Comparison of ENCODE assay signal across 13 mouse cellular contexts in genomic region chrX:56462020-56462933, GRCm38 (mm10). TPM values are rescaled to one million over a fixed set of nuclear protein-coding genes. Genes with fewer than 3 reads are reported as not detected.
A peak's percentile ranks its signal among the peaks of the same experiment; 100 is the strongest.
DNase-seq lines count a peak whose midpoint lies in the region; ATAC-seq and TF ChIP-seq lines count a peak whose summit lies in the region.
"Had no signal": no experiment of that assay in that cellular context is flagged by ENCODE, and none has a peak within 500 bp of the region (broad histone marks: within the 10 kb centered on the region; RNA-seq: fewer than 3 reads in every experiment).

No protein-coding gene starts in this region.

- intact Hi-C loops in heart, postnatal 36 days (cut with DNase I) = no loop called here

- 0 out of 2 replicates have a peak overlapping the region, but pooled peaks have one; percentile 3 for H3K4me2 ChIP-seq in heart, embryonic 12.5 days
- H3K4me2 ChIP-seq in lung, embryonic 16.5 days (ENCODE audit: low read depth, low read length) = peak overlapping the region; percentile 25
- peak overlapping the region; percentile 35; the same call in 1 of the 2 replicates for H3K4me2 ChIP-seq in stomach, embryonic 16.5 days (ENCODE audit: low read depth, low read length)
- H3K4me2 ChIP-seq in forebrain, postnatal 0 days (ENCODE audit: low read depth) = no peak overlapping the region
- H3K4me2 ChIP-seq: hindbrain, embryonic 12.5 days had no signal

- no peak overlapping the region for H3K27ac ChIP-seq in heart, embryonic 12.5 days (ENCODE audit: poor library complexity, severe bottlenecking)
- H3K27ac ChIP-seq in lung, embryonic 16.5 days (ENCODE audit: low read length) = peak overlapping the region; percentile 71
- H3K27ac ChIP-seq in stomach, embryonic 16.5 days (ENCODE audit: low read length) = peak overlapping the region; percentile 77
- H3K27ac ChIP-seq in forebrain, postnatal 0 days (ENCODE audit: low read depth, low read length) = no peak overlapping the region
- H3K27ac ChIP-seq: hindbrain, embryonic 12.5 days had no signal

- H3K27me3 ChIP-seq in heart, embryonic 12.5 days (replicated peaks) = no peaks in the 10 kb centered on the region
- no peaks in the 10 kb centered on the region for H3K27me3 ChIP-seq in lung, embryonic 16.5 days (ENCODE audit: control insufficient read depth, insufficient read depth, low read depth, low read length)
- H3K27me3 ChIP-seq in stomach, embryonic 16.5 days (ENCODE audit: control insufficient read depth, insufficient read depth, low read length) = no peaks in the 10 kb centered on the region
- no peaks in the 10 kb centered on the region for H3K27me3 ChIP-seq in forebrain, postnatal 0 days (ENCODE audit: insufficient read depth, low read length)
- H3K27me3 ChIP-seq: hindbrain, embryonic 12.5 days had no signal

- WGBS in heart, embryonic 12.5 days = 59% methylated on average over 14 of the region's 14 CpGs
- WGBS in lung, adult 2 months = 42% methylated on average over 14 of the region's 14 CpGs
- 29% methylated on average over 14 of the region's 14 CpGs for WGBS in lung, embryonic 16.5 days
- 36% methylated on average over 14 of the region's 14 CpGs for WGBS in stomach, embryonic 16.5 days
- 72% methylated on average over 14 of the region's 14 CpGs for WGBS in forebrain, postnatal 0 days

- H3K9me3 ChIP-seq in heart, embryonic 12.5 days (replicated peaks) = no peaks in the 10 kb centered on the region
- H3K9me3 ChIP-seq in lung, embryonic 16.5 days (ENCODE audit: control insufficient read depth, low read length) = no peaks in the 10 kb centered on the region
- H3K9me3 ChIP-seq in stomach, embryonic 16.5 days (replicated peaks; ENCODE audit: control insufficient read depth, low read length) = no peaks in the 10 kb centered on the region
- no peaks in the 10 kb centered on the region for H3K9me3 ChIP-seq in forebrain, postnatal 0 days (ENCODE audit: low read length)
- H3K9me3 ChIP-seq: hindbrain, embryonic 12.5 days had no signal

- ATAC-seq in heart, embryonic 12.5 days (ENCODE audit: insufficient number of reproducible peaks, low FRiP score) = no peak
- peak; percentile 62 for ATAC-seq in lung, embryonic 16.5 days (ENCODE audit: low read depth)
- ATAC-seq in stomach, embryonic 16.5 days (ENCODE audit: insufficient read depth, low FRiP score) = 0 out of 2 replicates have a peak, but pooled peaks have one; percentile 29
- ATAC-seq in forebrain, postnatal 0 days = no peak

- TF ChIP-seq CTCF in lung, adult 2 months (IDR thresholded peaks at IDR 0.05; ENCODE audit: insufficient read depth, low read length) = no peak
- TF ChIP-seq CTCF in forebrain, postnatal 0 days (IDR thresholded peaks at IDR 0.05; ENCODE audit: low read depth) = no peak

- no peak overlapping the region for H3K9ac ChIP-seq in heart, embryonic 12.5 days
- H3K9ac ChIP-seq in lung, embryonic 16.5 days (ENCODE audit: low read length) = no peak overlapping the region
- no peak overlapping the region for H3K9ac ChIP-seq in stomach, embryonic 16.5 days (ENCODE audit: low read length)
- no peak overlapping the region for H3K9ac ChIP-seq in forebrain, postnatal 0 days
- H3K9ac ChIP-seq: hindbrain, embryonic 12.5 days had no signal

- H3K4me3 ChIP-seq in heart, embryonic 12.5 days = no peak overlapping the region
- H3K4me3 ChIP-seq in lung, adult 2 months (replicated peaks; ENCODE audit: extremely low read depth, low read depth, low read length) = no peak overlapping the region
- H3K4me3 ChIP-seq in lung, embryonic 16.5 days (ENCODE audit: low read length) = no peak overlapping the region
- H3K4me3 ChIP-seq in stomach, embryonic 16.5 days (replicated peaks; ENCODE audit: low read length) = no peak overlapping the region
- no peak overlapping the region for H3K4me3 ChIP-seq in forebrain, postnatal 0 days (ENCODE audit: low read depth, low read length)
- H3K4me3 ChIP-seq: hindbrain, embryonic 12.5 days had no signal

- TF ChIP-seq POLR2A in lung, adult 2 months (IDR thresholded peaks at IDR 0.05; ENCODE audit: borderline replicate concordance, extremely low read depth, low read depth, low read length) = no peak

- H3K4me1 ChIP-seq in heart, embryonic 12.5 days (replicated peaks) = peaks cover 17% of the 10 kb centered on the region
- peaks cover 7% of the 10 kb centered on the region for H3K4me1 ChIP-seq in lung, adult 2 months (ENCODE audit: control insufficient read depth, insufficient read depth, low read length)
- H3K4me1 ChIP-seq in lung, embryonic 16.5 days (replicated peaks; ENCODE audit: control insufficient read depth, insufficient read depth, low read length) = peaks cover 21% of the 10 kb centered on the region
- peaks cover 11% of the 10 kb centered on the region for H3K4me1 ChIP-seq in stomach, embryonic 16.5 days (ENCODE audit: control insufficient read depth, insufficient read depth, low read length)
- no peaks in the 10 kb centered on the region for H3K4me1 ChIP-seq in forebrain, postnatal 0 days (ENCODE audit: insufficient read depth)
- H3K4me1 ChIP-seq: hindbrain, embryonic 12.5 days had no signal

- no peak for DNase-seq in heart, postnatal 36 days
- DNase-seq in lung, adult 18-20 months = peak; percentile 15 to 45
- DNase-seq in lung, adult 2 months = no peak
- no peak for DNase-seq in right cerebral cortex, postnatal 14 days
- no peak for DNase-seq in forebrain, postnatal 0 days
- DNase-seq: cerebellum, postnatal 25 days; retina, postnatal 1 day had no signal

- no peaks in the 10 kb centered on the region for H3K36me3 ChIP-seq in heart, embryonic 12.5 days
- H3K36me3 ChIP-seq in lung, embryonic 16.5 days (ENCODE audit: control insufficient read depth, insufficient read depth, low read length) = no peaks in the 10 kb centered on the region; the same call in 1 of the 2 replicates
- H3K36me3 ChIP-seq in stomach, embryonic 16.5 days (ENCODE audit: control insufficient read depth, insufficient read depth, low read length) = no peaks in the 10 kb centered on the region
- H3K36me3 ChIP-seq in forebrain, postnatal 0 days (ENCODE audit: insufficient read depth) = no peaks in the 10 kb centered on the region
- H3K36me3 ChIP-seq: hindbrain, embryonic 12.5 days had no signal

RNA-seq across cellular contexts. Expression of gene Ints6l, which starts 7.6 kb away (rescaled TPM):
- polyA plus RNA-seq in heart, embryonic 12.5 days (2016; fragmentation: Nextera tagmentation; extraction: Ambion mirVana) = 18.1 and 20.1 TPM in 2 replicates
- total RNA-seq in heart, postnatal 36 days (2021) = 1 to 10 TPM; 5.5 to 6.7 TPM
- polyA plus RNA-seq in lung, adult 2 months (2012; rRNA removed) = 15.4 and 24.4 TPM in 2 replicates
- polyA plus RNA-seq in lung, embryonic 16.5 days (2015; fragmentation: Nextera tagmentation; extraction: Ambion mirVana) = 29.4 and 31.8 TPM in 2 replicates
- 27.2 and 28.5 TPM in 2 replicates for polyA plus RNA-seq in stomach, embryonic 16.5 days (2015; fragmentation: Nextera tagmentation; extraction: Ambion mirVana)
- 22.4 and 33.7 TPM in 2 replicates for total RNA-seq in forebrain, postnatal 0 days (2014; rRNA removed)
- 9.8 and 10.1 TPM in 2 replicates for polyA plus RNA-seq in forebrain, postnatal 0 days (2015; fragmentation: Nextera tagmentation; extraction: Ambion mirVana)

RNA-seq across cellular contexts. Expression of gene Gm2174, which starts 14.5 kb away (rescaled TPM):
- 2.1 TPM in 1 of 2 replicates, not detected in the other for polyA plus RNA-seq in heart, embryonic 12.5 days (2016; fragmentation: Nextera tagmentation; extraction: Ambion mirVana)
- total RNA-seq in heart, postnatal 36 days (2021) = under 1 TPM; 0.79 to 0.92 TPM
- polyA plus RNA-seq in lung, adult 2 months (2012; rRNA removed) = not detected in 2 replicates
- 1.1 and 3.5 TPM in 2 replicates for polyA plus RNA-seq in lung, embryonic 16.5 days (2015; fragmentation: Nextera tagmentation; extraction: Ambion mirVana)
- polyA plus RNA-seq in stomach, embryonic 16.5 days (2015; fragmentation: Nextera tagmentation; extraction: Ambion mirVana) = 2.4 TPM in 2 replicates
- total RNA-seq in forebrain, postnatal 0 days (2014; rRNA removed) = not detected in 2 replicates
- 0.57 and 1.6 TPM in 2 replicates for polyA plus RNA-seq in forebrain, postnatal 0 days (2015; fragmentation: Nextera tagmentation; extraction: Ambion mirVana)
- total RNA-seq: layer of hippocampus, postnatal 10 days had no signal
- polyA plus RNA-seq: C2C12; hindbrain, embryonic 12.5 days had no signal

Comparison
In these comparisons a context has a peak if more than half of its experiments do, and no peak if none do; other contexts are left out.
1. DNase-seq: peak in lung, adult 18-20 months (2 of 2); none in heart, postnatal 36 days (0 of 2), lung, adult 2 months (single experiment), right cerebral cortex, postnatal 14 days (single experiment) and forebrain, postnatal 0 days (single experiment).
2. ATAC-seq: peak in lung, embryonic 16.5 days (single experiment) and stomach, embryonic 16.5 days (single experiment); none in heart, embryonic 12.5 days (single experiment) and forebrain, postnatal 0 days (single experiment).
3. H3K27ac ChIP-seq: peak in lung, embryonic 16.5 days (single experiment) and stomach, embryonic 16.5 days (single experiment); none in heart, embryonic 12.5 days (single experiment) and forebrain, postnatal 0 days (single experiment).